Mouse (Mus musculus): ENCODE measurements at regions not wholly inside any gene's neighbourhood (a gene's known extent, or its start where the extent isn't known, plus 50 kb on each side); places are given as distances from the start of the nearest gene placed in this dataset.

DNA sequence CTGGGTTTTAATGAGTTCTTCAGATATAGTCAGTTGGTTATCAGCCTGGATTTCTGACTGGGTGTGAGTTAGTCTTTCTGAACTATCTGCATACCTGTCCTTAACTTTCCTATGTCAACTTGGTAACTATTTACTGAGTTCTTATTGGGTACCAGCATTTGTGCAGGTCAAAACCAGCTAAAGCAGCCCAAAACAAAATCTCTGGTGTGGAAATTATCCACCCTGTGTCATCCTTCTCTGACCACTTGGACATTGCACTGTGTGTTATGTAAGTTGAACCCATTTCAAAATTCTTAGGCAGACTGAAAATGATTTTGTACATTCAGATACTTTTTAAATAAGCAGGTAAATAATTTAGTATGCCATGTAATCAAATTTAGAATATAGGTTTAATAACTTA, 232.7 kb downstream of the Lmo4 start:
- DNase-seq, result no peak
- Histone ChIP-seq H3K4me1 (replicated peaks; ENCODE audit: control insufficient read depth, insufficient read depth, low read length) (0 out of 2 replicates have a peak, but pooled peaks cover 2% of the 10 kb centered on the region), H3K27ac (ENCODE audit: control insufficient read depth, insufficient read depth, low read length) (no peak overlapping the region), H3K27me3 (ENCODE audit: control insufficient read depth, insufficient read depth, low read length) (no peaks in the 10 kb centered on the region), H3K4me3 (ENCODE audit: control insufficient read depth, insufficient read depth, low read length) (no peak overlapping the region), H3K36me3 (ENCODE audit: control insufficient read depth, insufficient read depth, low read length) (no peaks in the 10 kb centered on the region)
- TF ChIP-seq POLR2A (IDR thresholded peaks at IDR 0.05; ENCODE audit: control insufficient read depth, extremely low read depth, insufficient read depth, low read length, poor library complexity), result no peak
- no peak for TF ChIP-seq CTCF (IDR thresholded peaks at IDR 0.05; ENCODE audit: borderline replicate concordance, control insufficient read depth, extremely low read depth, insufficient read depth, low read length, poor library complexity)

DNA sequence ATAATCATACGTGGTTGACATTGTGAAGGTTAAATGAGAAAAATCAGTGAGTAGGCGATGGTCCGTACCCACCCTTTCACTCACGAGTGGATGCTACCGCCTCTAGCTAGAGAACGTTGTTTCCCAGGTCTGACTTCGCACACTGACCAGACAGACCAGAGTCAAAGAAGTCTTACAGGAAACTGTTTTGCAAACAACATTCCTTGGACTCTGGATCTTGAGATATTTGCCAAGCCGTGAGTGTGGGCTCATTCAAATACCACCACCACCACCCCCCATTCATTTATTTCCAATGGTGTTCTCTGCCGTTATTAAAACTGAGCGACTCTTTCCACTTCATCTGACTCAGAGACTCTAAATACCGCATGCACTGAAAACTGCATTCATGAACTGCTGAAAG, 234.2 kb downstream of the Lmo4 start:
- DNase-seq, result no peak
- Histone ChIP-seq H3K4me3 (ENCODE audit: control insufficient read depth, insufficient read depth, low read length) (no peak overlapping the region), H3K27me3 (ENCODE audit: control insufficient read depth, insufficient read depth, low read length) (no peaks in the 10 kb centered on the region), H3K4me1 (replicated peaks; ENCODE audit: control insufficient read depth, insufficient read depth, low read length) (no peaks in the 10 kb centered on the region), H3K27ac (ENCODE audit: control insufficient read depth, insufficient read depth, low read length) (no peak overlapping the region), H3K36me3 (ENCODE audit: control insufficient read depth, insufficient read depth, low read length) (no peaks in the 10 kb centered on the region)
- whole genome bisulfite sequencing, result 96% methylated on average over 11 of the region's 11 CpGs
- TF ChIP-seq POLR2A (IDR thresholded peaks at IDR 0.05; ENCODE audit: control insufficient read depth, extremely low read depth, insufficient read depth, low read length, poor library complexity) (no peak), CTCF (IDR thresholded peaks at IDR 0.05; ENCODE audit: borderline replicate concordance, control insufficient read depth, extremely low read depth, insufficient read depth, low read length, poor library complexity) (no peak)

DNA sequence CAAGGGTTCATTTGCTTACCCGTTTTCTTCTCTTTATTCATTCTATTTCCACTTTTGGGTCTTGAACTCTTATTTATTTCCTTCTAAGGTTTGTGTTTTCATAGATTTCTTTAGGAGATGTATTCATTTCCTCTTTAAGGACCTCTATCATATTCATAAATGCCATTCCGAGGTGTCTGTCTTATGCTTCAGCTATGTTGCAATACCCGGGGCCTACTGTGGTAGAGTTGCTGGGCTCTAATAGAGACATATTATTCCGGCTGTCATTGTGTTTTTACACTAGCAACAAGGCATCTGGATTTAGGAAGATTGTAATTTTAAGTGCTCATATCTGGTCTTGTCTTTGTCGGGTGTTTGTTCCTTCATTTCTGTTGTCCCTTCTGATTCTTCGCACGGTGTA, 249.5 kb downstream of the Lmo4 start:
- no peaks in the 10 kb centered on the region for H3K36me3 ChIP-seq (ENCODE audit: control insufficient read depth, insufficient read depth, low read length)
- WGBS, result 94% methylated on average over 7 of the region's 7 CpGs
- no peak for DNase-seq
- H3K4me3 ChIP-seq (ENCODE audit: control insufficient read depth, insufficient read depth, low read length), result no peak overlapping the region
- H3K27ac ChIP-seq (ENCODE audit: control insufficient read depth, insufficient read depth, low read length), result no peak overlapping the region
- TF ChIP-seq CTCF (IDR thresholded peaks at IDR 0.05; ENCODE audit: borderline replicate concordance, control insufficient read depth, extremely low read depth, insufficient read depth, low read length, poor library complexity), result no peak
- no peak for TF ChIP-seq POLR2A (IDR thresholded peaks at IDR 0.05; ENCODE audit: control insufficient read depth, extremely low read depth, insufficient read depth, low read length, poor library complexity)
- peaks cover 6% of the 10 kb centered on the region; the same call in 1 of the 2 replicates for H3K4me1 ChIP-seq (replicated peaks; ENCODE audit: control insufficient read depth, insufficient read depth, low read length)
- H3K27me3 ChIP-seq (ENCODE audit: control insufficient read depth, insufficient read depth, low read length), result no peaks in the 10 kb centered on the region

DNA sequence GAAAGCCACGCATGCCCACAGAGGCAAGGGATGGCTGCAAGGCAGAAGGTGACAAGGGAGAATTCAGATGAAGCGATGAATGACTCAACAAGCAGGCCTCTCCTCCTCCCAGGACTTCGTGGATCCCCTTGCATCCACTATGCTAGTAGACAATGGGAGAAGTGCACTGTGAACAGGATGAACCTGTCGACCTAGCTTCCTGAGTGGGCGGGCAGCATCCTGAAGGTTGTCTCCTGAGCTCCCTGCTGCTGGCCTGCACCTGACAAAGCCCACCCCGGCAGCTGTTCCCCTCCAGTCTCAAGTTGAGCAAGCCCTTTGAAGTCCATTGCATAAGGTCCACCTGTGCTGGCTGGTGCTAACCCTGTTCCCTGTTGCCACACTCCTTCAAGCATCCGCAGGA, 250.2 kb downstream of the Lmo4 start:
- no peaks in the 10 kb centered on the region for H3K27me3 ChIP-seq (ENCODE audit: control insufficient read depth, insufficient read depth, low read length)
- H3K36me3 ChIP-seq (ENCODE audit: control insufficient read depth, insufficient read depth, low read length), result no peaks in the 10 kb centered on the region
- DNase-seq, result peak; percentile 15
- H3K4me3 ChIP-seq (ENCODE audit: control insufficient read depth, insufficient read depth, low read length), result no peak overlapping the region
- H3K27ac ChIP-seq (ENCODE audit: control insufficient read depth, insufficient read depth, low read length), result no peak overlapping the region
- TF ChIP-seq POLR2A (IDR thresholded peaks at IDR 0.05; ENCODE audit: control insufficient read depth, extremely low read depth, insufficient read depth, low read length, poor library complexity) (no peak), CTCF (IDR thresholded peaks at IDR 0.05; ENCODE audit: borderline replicate concordance, control insufficient read depth, extremely low read depth, insufficient read depth, low read length, poor library complexity) (no peak)
- 60% methylated on average over 7 of the region's 7 CpGs for WGBS
- H3K4me1 ChIP-seq (replicated peaks; ENCODE audit: control insufficient read depth, insufficient read depth, low read length), result peaks cover 6% of the 10 kb centered on the region; the same call in 1 of the 2 replicates

DNA sequence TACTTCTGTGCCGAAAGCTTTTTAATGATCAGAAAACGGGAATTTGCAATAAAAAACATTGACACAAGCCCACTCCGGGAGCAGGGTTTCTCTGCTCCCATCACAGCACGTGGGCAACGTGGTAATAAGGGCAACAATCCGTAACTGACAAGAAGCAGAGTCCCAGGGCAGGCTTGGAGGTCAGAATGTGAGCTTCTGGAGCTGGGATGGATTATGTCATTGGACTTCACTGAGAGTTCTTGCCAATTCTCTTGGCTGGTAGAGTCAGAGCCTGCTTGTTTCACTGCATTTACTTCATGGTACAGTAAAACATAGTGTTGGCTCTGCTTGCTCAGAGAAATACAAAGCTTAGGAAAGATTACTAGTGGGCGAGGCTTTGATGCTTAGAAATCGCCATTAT, 252.7 kb downstream of the Lmo4 start:
- TF ChIP-seq POLR2A (IDR thresholded peaks at IDR 0.05; ENCODE audit: control insufficient read depth, extremely low read depth, insufficient read depth, low read length, poor library complexity), result no peak
- TF ChIP-seq CTCF (IDR thresholded peaks at IDR 0.05; ENCODE audit: borderline replicate concordance, control insufficient read depth, extremely low read depth, insufficient read depth, low read length, poor library complexity), result no peak
- no peak overlapping the region for H3K4me3 ChIP-seq (ENCODE audit: control insufficient read depth, insufficient read depth, low read length)
- H3K36me3 ChIP-seq (ENCODE audit: control insufficient read depth, insufficient read depth, low read length), result no peaks in the 10 kb centered on the region
- no peak for DNase-seq
- H3K27me3 ChIP-seq (ENCODE audit: control insufficient read depth, insufficient read depth, low read length), result no peaks in the 10 kb centered on the region
- peaks cover 6% of the 10 kb centered on the region; the same call in 1 of the 2 replicates for H3K4me1 ChIP-seq (replicated peaks; ENCODE audit: control insufficient read depth, insufficient read depth, low read length)
- WGBS, result 95% methylated on average over 8 of the region's 8 CpGs
- no peak overlapping the region for H3K27ac ChIP-seq (ENCODE audit: control insufficient read depth, insufficient read depth, low read length)

DNA sequence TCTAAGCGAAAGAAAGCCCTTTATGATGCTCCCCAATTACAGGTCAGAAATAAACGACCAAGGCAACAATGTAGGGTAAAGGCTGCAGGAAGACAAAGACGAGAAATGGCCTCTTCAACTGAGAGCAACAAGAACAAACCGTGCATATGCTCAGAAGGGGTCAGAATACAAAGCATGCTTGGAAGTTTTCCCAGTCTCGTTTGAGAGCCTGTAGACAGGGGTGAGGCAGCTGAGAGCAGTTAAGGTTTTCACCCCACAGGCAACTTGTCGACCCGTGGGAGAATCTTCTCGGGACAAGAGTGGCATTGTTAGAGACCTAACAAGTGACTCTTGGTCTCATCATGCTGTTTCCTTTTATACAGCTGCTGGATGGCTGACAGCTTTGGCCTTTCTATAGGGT, 255.4 kb downstream of the Lmo4 start:
- Histone ChIP-seq H3K36me3 (ENCODE audit: control insufficient read depth, insufficient read depth, low read length) (no peaks in the 10 kb centered on the region), H3K4me3 (ENCODE audit: control insufficient read depth, insufficient read depth, low read length) (no peak overlapping the region), H3K27ac (ENCODE audit: control insufficient read depth, insufficient read depth, low read length) (no peak overlapping the region), H3K4me1 (replicated peaks; ENCODE audit: control insufficient read depth, insufficient read depth, low read length) (peaks cover 1% of the 10 kb centered on the region; the same call in 1 of the 2 replicates), H3K27me3 (ENCODE audit: control insufficient read depth, insufficient read depth, low read length) (no peaks in the 10 kb centered on the region)
- WGBS, result 85% methylated on average over 8 of the region's 8 CpGs
- TF ChIP-seq POLR2A (IDR thresholded peaks at IDR 0.05; ENCODE audit: control insufficient read depth, extremely low read depth, insufficient read depth, low read length, poor library complexity), result no peak
- TF ChIP-seq CTCF (IDR thresholded peaks at IDR 0.05; ENCODE audit: borderline replicate concordance, control insufficient read depth, extremely low read depth, insufficient read depth, low read length, poor library complexity), result no peak
- DNase-seq, result no peak

DNA sequence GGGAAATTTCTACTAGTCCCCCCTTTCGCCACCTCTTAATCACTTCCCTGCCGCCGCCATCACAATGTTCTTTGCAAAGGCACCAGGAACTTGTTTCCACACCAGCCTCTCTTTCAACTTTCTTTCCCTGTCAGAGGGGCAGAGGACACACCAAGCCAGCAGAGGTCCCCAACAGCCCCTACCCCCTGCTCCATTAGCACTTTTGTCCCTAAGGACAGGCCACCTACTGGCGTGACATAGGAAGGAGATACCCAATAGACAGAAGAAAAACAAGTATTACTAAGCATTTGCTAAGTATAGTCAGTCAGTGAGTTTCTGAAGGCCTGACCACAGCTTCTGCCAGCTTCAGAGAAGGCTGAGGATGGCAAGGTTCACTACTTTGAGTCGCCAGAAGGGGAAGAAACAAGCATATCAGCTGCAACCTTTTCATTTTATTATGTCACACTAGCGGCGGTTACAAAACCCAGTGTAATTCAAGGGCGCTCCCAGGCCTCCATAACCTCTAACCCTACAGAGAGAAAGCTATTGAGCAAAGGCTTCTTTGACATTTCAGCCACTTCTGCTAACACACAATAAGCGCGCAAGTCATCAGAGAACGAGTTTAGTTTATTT, 255.9 kb downstream of the Lmo4 start:
- no peak for DNase-seq

More for the DNA sequence above, 255.9 kb downstream of the Lmo4 start:
- TF ChIP-seq POLR2A (IDR thresholded peaks at IDR 0.05; ENCODE audit: control insufficient read depth, extremely low read depth, insufficient read depth, low read length, poor library complexity) (no peak), CTCF (IDR thresholded peaks at IDR 0.05; ENCODE audit: borderline replicate concordance, control insufficient read depth, extremely low read depth, insufficient read depth, low read length, poor library complexity) (no peak)
- no peak overlapping the region for H3K4me3 ChIP-seq (ENCODE audit: control insufficient read depth, insufficient read depth, low read length)
- H3K27ac ChIP-seq (ENCODE audit: control insufficient read depth, insufficient read depth, low read length), result no peak overlapping the region
- no peaks in the 10 kb centered on the region for H3K36me3 ChIP-seq (ENCODE audit: control insufficient read depth, insufficient read depth, low read length)
- no peaks in the 10 kb centered on the region for H3K4me1 ChIP-seq (replicated peaks; ENCODE audit: control insufficient read depth, insufficient read depth, low read length)
- no peaks in the 10 kb centered on the region for H3K27me3 ChIP-seq (ENCODE audit: control insufficient read depth, insufficient read depth, low read length)
- WGBS, result 88% methylated on average over 11 of the region's 11 CpGs

Data from thymus, adult 2 months (tissue).